21 mouse cellular contexts compared by ENCODE assay signal in the genomic region with DNA sequence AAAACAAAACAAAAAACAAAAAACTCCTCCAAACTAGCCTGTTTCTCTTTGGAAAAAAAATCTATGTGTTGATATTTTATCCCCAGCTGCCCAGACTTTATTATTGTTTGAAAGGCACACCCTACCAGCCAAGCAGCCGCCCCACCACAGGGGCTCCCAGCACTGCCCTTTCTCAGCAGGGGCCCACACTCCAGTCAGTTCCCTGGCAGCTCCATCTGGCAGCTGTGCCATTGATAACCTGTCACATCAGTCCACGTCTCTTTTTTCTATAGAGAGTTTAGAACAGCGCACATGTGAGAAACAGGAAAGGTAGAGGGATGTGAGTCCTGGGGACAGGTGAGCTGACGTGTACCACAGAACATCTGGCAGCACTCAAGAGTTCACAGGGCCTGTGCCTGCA.
DNase-seq lines count a peak whose midpoint lies in the region; TF ChIP-seq lines count a peak whose summit lies in the region.
"Had no signal": no experiment of that assay in that cellular context is flagged by ENCODE, and none has a peak within 500 bp of the region (broad histone marks: within the 10 kb centered on the region; RNA-seq: fewer than 3 reads in every experiment).

No protein-coding gene starts in this region.

- H3K4me3 ChIP-seq in layer of hippocampus, adult 2 months: no peak overlapping the region
- H3K4me3 ChIP-seq in C2C12 (ENCODE audit: insufficient read depth, poor library complexity, severe bottlenecking): no peak overlapping the region
- no peak overlapping the region for H3K4me3 ChIP-seq in bone marrow macrophage, adult 2 months (ENCODE audit: insufficient read depth, low read length)
- no peak overlapping the region for H3K4me3 ChIP-seq in myocyte
- no peak overlapping the region for H3K4me3 ChIP-seq in lung, adult 2 months (replicated peaks; ENCODE audit: extremely low read depth, low read depth, low read length)
- H3K4me3 ChIP-seq: embryonic facial prominence, embryonic 15.5 days; heart, embryonic 10.5 days; kidney, embryonic 15.5 days; limb, embryonic 15.5 days; midbrain, embryonic 12.5 days had no signal

- no peak for TF ChIP-seq POLR2A in bone marrow macrophage, adult 2 months (IDR thresholded peaks at IDR 0.05; ENCODE audit: borderline replicate concordance, low read depth, low read length)
- TF ChIP-seq POLR2A in myocyte (IDR thresholded peaks at IDR 0.05; ENCODE audit: insufficient read length, low read depth): no peak
- TF ChIP-seq POLR2A in lung, adult 2 months (IDR thresholded peaks at IDR 0.05; ENCODE audit: borderline replicate concordance, extremely low read depth, low read depth, low read length): no peak

- H3ac ChIP-seq in C2C12 (ENCODE audit: control insufficient read depth, insufficient read length, low read depth) (no peak overlapping the region), myocyte (ENCODE audit: control insufficient read depth, insufficient read length) (no peak overlapping the region)

- H3K36me3 ChIP-seq in C2C12 (ENCODE audit: control insufficient read depth, insufficient read depth) (peaks cover 44% of the 10 kb centered on the region), myocyte (ENCODE audit: control insufficient read depth, insufficient read depth) (peaks cover 23% of the 10 kb centered on the region)

- peaks cover 48% of the 10 kb centered on the region for H3K4me1 ChIP-seq in bone marrow macrophage, adult 2 months (ENCODE audit: control insufficient read depth, insufficient read depth, low read length)
- H3K4me1 ChIP-seq in lung, adult 2 months (ENCODE audit: control insufficient read depth, insufficient read depth, low read length): no peaks in the 10 kb centered on the region
- H3K4me1 ChIP-seq: embryonic facial prominence, embryonic 15.5 days; limb, embryonic 15.5 days had no signal

- peaks cover 32% of the 10 kb centered on the region for H3K79me2 ChIP-seq in C2C12 (ENCODE audit: control insufficient read depth, insufficient read depth)
- H3K79me2 ChIP-seq in myocyte (ENCODE audit: control insufficient read depth, insufficient read depth): peaks cover 44% of the 10 kb centered on the region

- peak overlapping the region; percentile 76 for H3K27ac ChIP-seq in layer of hippocampus, adult 2 months
- H3K27ac ChIP-seq in bone marrow macrophage, adult 2 months (ENCODE audit: insufficient read depth, low read depth, low read length): 0 out of 2 replicates have a peak overlapping the region, but pooled peaks have one; percentile 1
- H3K27ac ChIP-seq: heart, embryonic 10.5 days; kidney, embryonic 15.5 days; limb, embryonic 15.5 days; midbrain, embryonic 12.5 days had no signal

- peaks cover 17% of the 10 kb centered on the region for H3K79me3 ChIP-seq in C2C12 (ENCODE audit: low read depth)

- no peak for DNase-seq in layer of hippocampus, adult 2 months (ENCODE audit: low spot score in 2 of 2)
- DNase-seq in layer of hippocampus, postnatal 25 days (ENCODE audit: extremely low spot score in 1 of 2, low spot score in 1 of 2): no peak
- no peak for DNase-seq in gastrocnemius, postnatal 4 days (ENCODE audit: low spot score in 2 of 2)
- no peak for DNase-seq in thymus, postnatal 14 days
- DNase-seq in lung, adult 2 months: no peak
- DNase-seq: adrenal gland, postnatal 14 days; cerebellum, adult 11 months; cerebellum, postnatal 10 days; heart, postnatal 10 days; kidney, postnatal 4 days; layer of hippocampus, postnatal 36 days; spleen, adult 18-20 months; thymus, adult 2 months had no signal

- no peak for TF ChIP-seq CTCF in layer of hippocampus, adult 2 months (conservative IDR thresholded peaks at IDR 0.05)
- TF ChIP-seq CTCF in C2C12 (IDR thresholded peaks at IDR 0.05; ENCODE audit: control insufficient read depth, insufficient read depth, insufficient read length): no peak
- no peak for TF ChIP-seq CTCF in bone marrow macrophage, adult 2 months (IDR thresholded peaks at IDR 0.05; ENCODE audit: low read depth, low read length)
- no peak for TF ChIP-seq CTCF in lung, adult 2 months (IDR thresholded peaks at IDR 0.05; ENCODE audit: insufficient read depth, low read length)

- no peaks in the 10 kb centered on the region for H3K27me3 ChIP-seq in C2C12 (ENCODE audit: control insufficient read depth, insufficient read depth, insufficient read length)
- H3K27me3 ChIP-seq in myocyte (ENCODE audit: control insufficient read depth, insufficient read depth, insufficient read length): no peaks in the 10 kb centered on the region
- H3K27me3 ChIP-seq: embryonic facial prominence, embryonic 15.5 days; kidney, embryonic 15.5 days; limb, embryonic 15.5 days; midbrain, embryonic 12.5 days had no signal

- WGBS in lung, adult 2 months: 76% methylated on average over 4 of the region's 4 CpGs

- peak overlapping the region; percentile 48 for H3K4me2 ChIP-seq in myocyte (ENCODE audit: low read depth)
- H3K4me2 ChIP-seq: embryonic facial prominence, embryonic 15.5 days; kidney, embryonic 15.5 days; limb, embryonic 15.5 days; midbrain, embryonic 12.5 days had no signal

TF ChIP-seq in C2C12, 6 proteins besides CTCF, POLR2A, EP300 and RAD21:
- TF ChIP-seq MYOD1 (IDR thresholded peaks at IDR 0.05; ENCODE audit: control insufficient read depth, insufficient read length, low read depth) (peak; percentile 79), MYOG (IDR thresholded peaks at IDR 0.05; ENCODE audit: control insufficient read depth, extremely low read depth, insufficient read length) (no peak), MAX (IDR thresholded peaks at IDR 0.05) (no peak)

TF ChIP-seq in myocyte, 11 proteins besides CTCF, POLR2A, EP300 and RAD21:
- peak; percentile 49 for TF ChIP-seq TCF12 (IDR thresholded peaks at IDR 0.05; ENCODE audit: insufficient read depth, poor library complexity, severe bottlenecking)
- no peak for TF ChIP-seq TCF3 (IDR thresholded peaks at IDR 0.05; ENCODE audit: insufficient read length, low read depth)
- peak; percentile 4 to 81 (median 71) for TF ChIP-seq MYOD1 (IDR thresholded peaks at IDR 0.05; ENCODE audit: control insufficient read depth in 1 of 3, insufficient read length in 2 of 3, low read depth in 2 of 3)
- peak in 1 of 3 experiments; percentile 70 for TF ChIP-seq MYOG (IDR thresholded peaks at IDR 0.05; ENCODE audit: control insufficient read depth in 1 of 3, insufficient read depth in 1 of 3, insufficient read length in 2 of 3, low read depth in 2 of 3)
- no peak for TF ChIP-seq E2F4 (IDR thresholded peaks at IDR 0.05; ENCODE audit: insufficient read depth)
